Mouse (Mus musculus) CD4-positive helper T cell, adult 2 months (primary cell): ENCODE data around the gene Mkrn2.
A peak's percentile ranks its signal among the peaks of the same experiment; 100 is the strongest.

Experiments used
- DNase-seq: peaks from one replicate; pipeline ENCODE4 v3.0.0-alpha.2; 2012; ENCODE audit warnings: low read depth, missing footprints, low spot score

Gene Mkrn2

DNA sequence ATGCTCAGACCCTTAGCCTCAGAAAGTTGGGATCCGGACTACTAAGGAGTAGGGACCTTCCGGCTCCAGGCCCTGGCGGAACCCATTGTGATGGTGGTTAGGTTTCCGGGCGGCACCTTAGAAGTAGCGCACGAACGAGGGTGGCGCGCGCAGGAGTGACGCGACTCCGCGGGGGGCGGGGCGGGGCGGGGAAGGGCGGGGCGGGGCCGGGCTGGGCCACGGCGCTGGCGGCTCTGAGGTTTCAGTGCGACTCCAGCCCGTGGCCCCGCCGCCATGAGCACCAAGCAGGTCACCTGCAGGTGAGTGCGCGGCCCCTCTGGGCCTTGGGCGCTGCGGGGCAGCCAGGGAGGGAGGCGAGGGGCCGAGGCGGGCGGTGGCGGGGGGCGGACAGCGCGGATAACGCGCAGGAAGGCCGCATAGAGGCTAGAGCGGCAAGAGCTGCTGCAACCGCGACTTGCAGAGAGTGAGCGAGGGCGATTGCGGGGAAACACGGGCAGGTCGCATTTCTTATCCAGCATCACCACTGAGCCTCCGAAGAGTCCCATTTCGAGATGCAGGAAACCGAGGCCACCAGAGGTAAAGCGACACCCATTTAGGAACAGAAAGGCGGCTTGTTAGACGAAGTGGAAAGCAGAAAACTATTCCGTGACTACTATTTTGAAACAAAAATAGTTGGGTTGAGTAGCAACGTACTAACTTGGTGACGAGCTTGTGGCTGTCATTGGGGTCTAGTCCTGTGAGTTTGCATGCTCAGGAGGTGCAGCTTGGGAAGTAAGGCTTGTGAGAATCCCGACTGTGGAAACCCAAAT is at the start of gene Mkrn2:
Mkrn2 (plus strand) TSS at position 188 of the 809 bp plus-strand sequence.
- peak; percentile 88 for DNase-seq

- no peak for DNase-seq
These were observed 46.2 kb upstream of the Mkrn2 start for GRCm38 (mm10) chr6:115555485-115555884.

DNA sequence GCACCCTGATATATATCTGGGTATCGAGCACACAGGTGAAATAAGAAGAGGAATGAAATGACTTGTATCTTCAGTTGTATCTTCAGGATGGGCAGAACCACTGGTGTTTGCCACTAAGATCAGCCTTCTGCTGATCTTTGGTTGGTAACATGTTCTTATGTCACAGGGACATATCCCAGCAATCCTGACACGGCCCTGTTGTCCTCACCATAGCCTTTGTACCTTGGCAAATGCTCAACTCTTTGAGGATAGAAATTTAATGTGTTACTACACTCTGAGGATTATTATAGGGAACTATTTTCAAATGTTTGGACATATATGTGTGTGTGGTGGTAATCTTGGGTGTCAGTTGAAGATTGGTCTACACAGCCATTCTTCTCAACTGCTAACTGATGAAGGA is 43.5 kb upstream of the Mkrn2 start:
- no peak for DNase-seq

DNA sequence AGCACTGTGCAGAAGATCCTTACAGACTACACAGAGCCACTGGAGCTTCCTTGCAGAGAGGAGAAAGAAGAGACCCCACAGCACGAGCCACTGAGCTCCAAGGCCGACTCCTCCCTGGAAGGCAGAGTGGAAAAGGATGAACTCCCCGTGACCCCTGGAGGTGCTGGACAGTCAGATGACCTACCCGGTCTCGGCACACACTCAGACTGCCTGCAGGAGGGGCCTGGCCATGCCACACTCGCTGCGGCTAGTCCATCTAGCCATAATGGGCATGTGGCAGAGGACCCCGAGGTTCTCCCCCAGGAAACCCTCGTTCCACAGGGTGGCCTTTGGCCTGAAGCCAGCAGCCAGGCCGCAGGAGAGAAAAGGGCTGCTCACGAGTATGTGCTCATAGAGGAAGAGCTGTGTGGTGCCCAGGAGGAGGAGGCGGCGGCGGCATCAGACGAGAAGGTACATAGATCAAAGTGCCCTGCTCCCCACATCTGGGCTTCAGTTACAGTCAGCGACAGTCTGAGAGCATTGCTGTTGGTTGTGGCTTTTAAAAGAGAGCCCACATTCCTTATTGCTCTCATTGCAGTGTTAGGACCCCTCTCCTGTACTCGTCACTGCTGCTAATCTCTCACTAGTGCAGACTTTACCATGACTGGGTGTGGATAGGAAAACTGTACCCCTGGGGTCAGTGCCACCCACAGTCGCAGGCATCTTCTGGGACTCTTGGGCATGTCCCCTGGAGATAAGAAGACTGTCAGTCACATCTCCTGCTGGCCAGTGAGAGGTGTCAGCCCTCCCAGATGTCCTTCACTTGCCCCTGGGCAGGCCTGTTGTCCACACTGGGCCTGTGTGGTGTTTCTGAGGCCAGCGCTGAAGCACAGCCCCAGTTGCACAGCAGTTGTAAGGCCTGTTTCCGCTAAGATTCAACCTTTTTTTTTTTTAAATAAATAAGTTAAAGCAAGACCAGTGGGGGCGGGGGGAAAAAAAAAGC is 41.8 kb upstream of the Mkrn2 start:
- peak; percentile 58 for DNase-seq

- no peak for DNase-seq
These were observed 36.1 kb upstream of the Mkrn2 start for GRCm38 (mm10) chr6:115565479-115566045.

GRCm38 (mm10) chr6:115574171-115574570 is 27.5 kb upstream of the Mkrn2 start:
- DNase-seq = peak; percentile 52

DNA sequence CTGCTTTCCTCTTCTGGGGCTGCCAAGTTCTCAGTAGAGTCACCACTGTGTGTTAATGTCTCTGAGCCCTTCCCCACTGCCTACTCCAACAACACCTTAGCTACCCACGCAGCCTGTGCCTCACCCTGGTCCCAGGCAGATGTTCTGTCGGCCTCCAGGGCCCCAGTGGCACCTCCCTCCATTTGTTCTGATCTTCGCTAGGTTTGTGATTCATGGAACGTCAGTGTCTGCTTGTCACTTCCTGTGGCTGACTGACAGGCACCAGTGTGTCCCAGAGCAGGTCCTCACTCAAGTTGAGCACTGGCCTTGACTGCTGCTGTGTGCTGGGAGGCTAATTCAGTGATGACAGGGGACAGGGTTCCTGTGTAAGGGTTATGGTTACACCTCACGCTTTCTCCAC is 24.3 kb upstream of the Mkrn2 start:
- peak; percentile 81 for DNase-seq

- DNase-seq = peak; percentile 83
These were observed 23.8 kb upstream of the Mkrn2 start for GRCm38 (mm10) chr6:115577941-115578340.

DNA sequence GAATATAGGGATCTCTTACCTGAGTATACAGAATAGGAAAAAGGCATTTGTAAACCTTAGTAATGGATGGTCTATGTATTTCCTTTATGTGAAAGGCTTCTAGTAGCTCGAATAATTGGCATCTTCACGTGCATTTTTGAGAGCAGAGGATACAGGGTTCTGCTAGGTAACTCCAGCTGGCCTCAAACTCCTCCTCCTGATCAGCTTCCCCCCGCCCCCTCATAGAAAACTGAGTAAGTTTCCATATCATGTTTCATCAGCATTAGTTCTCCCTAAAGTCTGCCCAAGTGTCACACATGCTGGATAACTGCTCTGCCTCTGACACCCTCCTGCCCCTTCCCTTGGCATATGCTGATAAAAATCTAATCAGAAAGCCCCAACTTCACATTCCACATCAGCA is 20.9 kb upstream of the Mkrn2 start:
- DNase-seq = no peak

DNA sequence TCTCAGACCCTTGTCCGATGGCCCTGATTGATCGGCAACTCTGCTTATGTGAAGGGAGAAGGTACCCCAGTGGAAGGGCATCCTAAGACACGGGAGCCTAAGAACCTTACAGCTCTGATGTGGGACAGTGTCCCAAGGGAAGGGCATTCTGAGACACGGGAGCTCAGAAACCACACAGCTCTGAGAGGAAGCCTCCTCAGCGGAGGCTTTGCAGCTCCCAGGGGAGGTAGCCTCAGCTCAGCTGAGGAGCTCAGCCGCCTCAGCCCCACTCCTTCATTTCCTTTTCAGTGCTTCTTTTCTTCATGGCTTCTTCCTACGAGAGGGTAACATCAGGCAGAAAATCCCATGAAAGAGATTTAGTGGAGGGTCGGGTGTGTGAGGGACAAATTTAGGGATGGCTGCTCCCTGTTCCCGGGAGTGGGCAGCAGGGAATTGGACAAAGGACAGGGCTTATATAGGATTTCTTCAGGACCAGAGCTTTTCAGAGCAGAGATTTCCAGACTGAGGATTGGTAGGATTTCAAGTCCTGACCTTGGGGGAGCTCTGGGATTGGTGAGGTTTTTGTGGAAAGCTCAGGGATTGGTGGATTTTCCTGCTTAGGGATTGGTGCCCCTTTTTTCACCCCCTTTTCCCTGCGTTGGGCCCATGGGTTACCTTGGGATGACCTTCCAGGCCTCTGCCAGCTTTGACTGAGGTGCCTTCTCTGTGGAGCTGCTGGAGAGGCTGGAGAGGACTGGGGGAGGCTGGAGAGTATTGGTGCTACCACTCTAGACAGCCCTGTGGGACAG is 19.2 kb upstream of the Mkrn2 start:
- no peak for DNase-seq

GRCm38 (mm10) chr6:115583430-115584125 is 18.1 kb upstream of the Mkrn2 start:
- no peak for DNase-seq

DNA sequence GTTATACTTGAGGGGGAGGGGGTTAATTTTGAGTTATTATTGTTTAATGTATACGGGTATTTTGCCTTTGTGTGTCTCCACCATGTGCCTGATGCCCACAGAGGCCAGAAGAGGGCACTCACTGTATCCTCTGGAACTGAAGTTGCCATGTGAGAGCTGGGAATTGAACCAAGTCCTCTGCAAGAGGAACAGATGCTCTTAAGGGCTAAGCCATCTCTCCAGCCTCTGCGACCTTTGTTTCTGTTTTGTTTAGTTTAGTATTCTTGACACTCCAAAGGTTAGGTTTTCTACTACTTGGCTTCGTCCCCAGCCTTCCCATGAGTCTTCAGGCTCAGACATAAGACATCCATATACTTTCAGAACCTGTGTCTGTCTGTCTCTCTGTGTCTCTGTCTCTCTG is 17.5 kb upstream of the Mkrn2 start:
- DNase-seq = no peak

- DNase-seq = no peak
These were observed 15.4 kb upstream of the Mkrn2 start for GRCm38 (mm10) chr6:115586321-115586720.

DNA sequence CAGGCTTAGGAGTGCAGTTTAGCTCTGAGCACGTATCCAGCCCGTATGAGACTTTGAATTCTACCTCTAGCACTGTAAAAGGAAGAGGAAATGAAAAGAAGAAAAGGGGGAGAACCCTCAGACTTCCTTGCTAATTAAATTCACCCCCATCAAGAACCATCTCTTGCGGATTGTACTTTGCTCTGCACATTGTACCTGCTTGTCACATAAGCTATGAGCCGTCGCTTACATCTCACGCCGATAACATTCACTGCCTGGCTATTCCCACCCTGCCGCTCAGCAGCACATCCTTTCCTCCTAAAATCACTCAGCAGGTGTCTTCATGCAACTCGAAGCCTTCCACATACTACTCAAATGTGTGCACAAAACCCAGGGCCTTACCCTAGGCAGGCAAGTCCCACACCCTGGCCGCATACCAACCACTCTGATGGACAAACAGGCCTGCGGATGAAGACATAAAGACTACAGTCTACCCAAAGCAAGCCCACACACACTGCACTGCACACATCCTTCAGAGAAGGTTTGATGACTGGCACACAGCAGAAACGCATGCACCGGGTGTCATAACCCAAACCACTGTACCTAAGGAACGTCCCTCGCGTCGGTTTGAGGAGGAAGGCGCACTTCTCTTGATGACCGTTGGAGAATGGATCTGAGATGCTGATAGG is 9.9 kb upstream of the Mkrn2 start:
- DNase-seq = no peak

- DNase-seq = no peak
These were observed 9.2 kb upstream of the Mkrn2 start, which contains the start of gene Mkrn2os for GRCm38 (mm10) chr6:115592458-115592857. Gene Mkrn2os (minus strand): TSS chr6:115592576.

DNA sequence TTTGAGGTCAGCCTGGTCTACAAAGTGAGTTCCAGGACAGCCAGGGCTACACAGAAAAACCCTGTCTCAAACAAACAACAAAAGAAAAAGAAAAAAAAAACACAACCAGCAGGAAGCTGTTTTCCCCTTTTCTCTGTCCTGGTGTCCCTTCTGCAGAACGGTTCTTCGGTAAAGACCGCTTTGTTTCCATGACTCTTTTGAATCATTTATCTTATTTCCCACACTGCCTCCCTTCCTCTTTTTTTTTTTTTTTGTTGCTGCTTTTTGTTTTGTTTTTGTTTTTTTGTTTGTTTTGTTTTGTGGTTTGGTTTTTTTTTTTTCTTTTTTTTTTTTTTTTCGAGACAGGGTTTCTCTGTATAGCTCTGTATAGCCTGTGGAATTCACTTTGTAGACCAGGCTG is 8.4 kb upstream of the Mkrn2 start:
- no peak for DNase-seq

GRCm38 (mm10) chr6:115594463-115594862 is 7.2 kb upstream of the Mkrn2 start:
- DNase-seq = peak; percentile 76

DNA sequence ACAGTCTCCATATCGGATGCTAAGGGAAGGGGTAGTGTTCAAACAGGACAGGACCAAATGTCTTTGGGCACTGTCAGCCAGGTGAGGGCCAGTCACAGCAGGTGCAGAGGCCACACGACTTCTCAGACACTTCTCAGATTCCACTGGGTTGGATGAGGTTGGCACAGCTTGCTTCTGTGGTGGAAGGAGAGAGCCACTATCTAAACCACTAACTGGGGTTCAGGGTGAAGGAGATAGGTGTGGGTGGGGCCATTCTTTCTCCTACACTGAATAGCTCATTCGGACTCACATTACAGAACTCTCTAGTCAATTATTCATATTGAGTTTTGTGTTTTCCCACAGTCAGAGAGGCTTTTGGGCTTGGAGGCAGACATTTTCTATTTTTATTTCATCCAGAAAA is 6.0 kb upstream of the Mkrn2 start:
- no peak for DNase-seq

DNA sequence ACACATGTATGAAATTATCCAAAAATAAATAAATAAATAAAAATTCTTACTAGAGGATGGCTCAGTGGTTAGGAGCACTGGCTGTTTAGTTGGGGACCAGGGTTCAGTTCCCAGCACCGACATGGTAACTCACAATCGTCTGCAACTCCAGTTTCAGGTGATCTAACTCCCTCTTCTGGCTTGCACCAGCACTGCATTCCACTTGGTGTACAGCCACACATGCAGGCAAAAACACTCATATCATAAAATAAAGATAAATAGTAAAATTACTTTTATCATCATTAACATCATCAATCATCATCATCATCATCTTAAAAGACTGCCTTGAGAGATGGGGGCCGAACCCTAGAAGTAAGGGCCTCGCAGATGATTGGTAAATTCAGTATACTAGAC is 384 bp upstream of the Mkrn2 start:
- no peak for DNase-seq

DNA sequence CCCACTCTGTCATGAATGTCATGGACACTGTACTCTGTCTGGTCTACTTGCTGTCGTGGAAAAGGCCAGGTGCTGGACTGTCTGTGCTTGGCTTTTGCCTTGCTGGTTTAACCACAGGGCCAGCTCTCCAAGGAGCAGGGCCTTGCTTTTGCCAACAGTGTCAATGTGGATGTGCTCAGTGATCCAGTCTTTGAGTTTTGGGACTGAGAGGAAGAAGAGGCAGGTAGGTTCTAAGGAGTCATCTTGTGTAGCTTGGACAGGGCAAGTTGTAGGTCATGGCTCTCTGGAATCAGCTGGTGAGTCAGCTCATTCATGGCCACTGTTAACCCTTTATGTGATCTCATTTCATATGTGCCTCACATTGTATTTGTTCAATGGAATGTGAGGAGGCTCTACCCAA is 4.8 kb downstream of the Mkrn2 start:
- DNase-seq = no peak
